Mouse (Mus musculus) adrenal gland, postnatal 10 days (tissue): Measurements from ENCODE around the gene Gm5767. TPM values are rescaled to one million over a fixed set of nuclear protein-coding genes. Genes with fewer than 3 reads are reported as not detected.
A peak's percentile ranks its signal among the peaks of the same experiment; 100 is the strongest.

ENCODE experiments used
- DNase-seq: peaks from one replicate; pipeline ENCODE4 v3.0.0; 2021; ENCODE audit warnings: mixed read lengths
- total RNA-seq, 2 experiments: library from RNA; stranded (reverse); gene quantifications; 2 replicates each; pipeline ENCODE4 v1.2.3; 2021

Gm5767 gene
- total RNA-seq, 2 experiments from 2014 or later = not detected

GRCm38 (mm10) chr16:8670041-8671035 lies 10.2 kb upstream of the Gm5767 start:
- peak; percentile 45 for DNase-seq

- peak; percentile 97 for DNase-seq
These were observed 8.8 kb upstream of the Gm5767 start, which contains the start of gene Carhsp1 for GRCm38 (mm10) chr16:8671551-8672349. Gene Carhsp1 (minus strand): TSS chr16:8672155.

GRCm38 (mm10) chr16:8672350-8672687 lies 8.3 kb upstream of the Gm5767 start:
- no peak for DNase-seq

GRCm38 (mm10) chr16:8672811-8673210 lies 7.8 kb upstream of the Gm5767 start:
- DNase-seq = no peak

GRCm38 (mm10) chr16:8673343-8673742 lies 7.2 kb upstream of the Gm5767 start:
- no peak for DNase-seq

GRCm38 (mm10) chr16:8674165-8674564 lies 6.4 kb upstream of the Gm5767 start:
- peak; percentile 60 for DNase-seq

GRCm38 (mm10) chr16:8675559-8675958 lies 5.0 kb upstream of the Gm5767 start:
- DNase-seq = no peak

- no peak for DNase-seq
These were observed 4.3 kb upstream of the Gm5767 start for GRCm38 (mm10) chr16:8676228-8676627.

- DNase-seq = peak; percentile 70
These were observed 3.8 kb upstream of the Gm5767 start for GRCm38 (mm10) chr16:8676800-8677199.

GRCm38 (mm10) chr16:8678035-8678434 lies 2.5 kb upstream of the Gm5767 start:
- peak; percentile 69 for DNase-seq

- no peak for DNase-seq
These were observed 1.9 kb upstream of the Gm5767 start for GRCm38 (mm10) chr16:8678676-8679075.

- DNase-seq = no peak
These were observed 790 bp upstream of the Gm5767 start for GRCm38 (mm10) chr16:8679780-8680179.

- DNase-seq = no peak
These were observed 4.5 kb downstream of the Gm5767 start for GRCm38 (mm10) chr16:8685087-8685486.

- peak; percentile 84 for DNase-seq
These were observed 5.7 kb downstream of the Gm5767 start for GRCm38 (mm10) chr16:8686121-8686870.

- no peak for DNase-seq
These were observed 6.4 kb downstream of the Gm5767 start for GRCm38 (mm10) chr16:8686871-8687535.

GRCm38 (mm10) chr16:8687559-8688112 lies 7.1 kb downstream of the Gm5767 start:
- no peak for DNase-seq

GRCm38 (mm10) chr16:8689979-8690656 lies 9.5 kb downstream of the Gm5767 start:
- peak; percentile 79 for DNase-seq

- DNase-seq = no peak
These were observed 10.6 kb downstream of the Gm5767 start for GRCm38 (mm10) chr16:8691206-8691605.

- no peak for DNase-seq
These were observed 19.0 kb downstream of the Gm5767 start for GRCm38 (mm10) chr16:8699556-8699955.

GRCm38 (mm10) chr16:8700586-8700985 lies 20.0 kb downstream of the Gm5767 start:
- DNase-seq = no peak

- DNase-seq = no peak
These were observed 31.4 kb downstream of the Gm5767 start for GRCm38 (mm10) chr16:8711998-8712397.
